Mouse (Mus musculus) cerebellum, postnatal 10 days (tissue): ENCODE results near the gene Arhgef12.
"Not testable (repeated sequence)": the region's sequence is repeated elsewhere in the genome, so short reads cannot be mapped to it uniquely, and the experiment has no call there.

ENCODE experiments used
- DNase-seq, 2 experiments: peaks; one replicate each; pipeline ENCODE4 v3.0.0; 2021; ENCODE audit warnings: mixed read lengths in 2 of 2

Gene Arhgef12

DNA sequence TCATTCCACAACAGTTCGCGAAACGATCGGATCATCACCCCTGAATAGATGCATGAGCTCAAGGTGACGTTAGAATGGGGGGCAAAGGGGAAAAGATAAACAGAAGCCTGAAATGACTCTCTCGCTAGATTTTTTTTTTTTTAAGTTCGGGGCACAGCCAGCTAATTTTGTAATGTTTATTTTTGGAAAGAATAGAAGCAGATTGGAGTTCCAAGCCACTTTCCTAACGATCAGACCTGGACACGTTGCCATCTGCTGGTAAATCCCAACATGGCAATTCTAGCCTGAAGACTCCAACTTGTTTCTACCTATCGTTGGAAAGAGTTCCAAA, at the start of gene Arhgef12:
TSS of gene Arhgef12 (minus strand) at position 53 of the 331 bp plus-strand sequence.
- peak; percentile 70 to 77 for DNase-seq

GRCm38 (mm10) chr9:43155960-43156359, 48.9 kb upstream of the Arhgef12 start:
- no peak for DNase-seq

DNA sequence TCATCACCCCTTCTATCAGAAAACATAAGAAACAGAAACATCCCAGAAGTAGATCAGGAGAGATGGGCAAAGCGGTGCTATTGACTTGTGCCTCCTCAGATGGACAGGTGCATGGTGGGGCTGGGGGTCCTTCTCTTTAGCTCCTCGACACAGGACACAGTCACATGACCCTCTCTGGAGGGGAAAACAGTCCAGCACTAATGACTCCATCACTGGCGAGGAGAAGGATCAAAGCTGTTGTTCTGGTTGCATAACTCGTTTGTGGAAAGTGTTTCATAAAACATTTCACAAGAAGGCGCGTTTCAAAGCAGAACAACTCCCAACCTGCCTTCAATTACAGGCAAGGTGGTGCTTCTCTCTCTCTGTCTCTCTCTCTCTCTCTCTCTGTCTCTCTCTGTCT, 44.7 kb upstream of the Arhgef12 start:
- DNase-seq, result no peak

DNA sequence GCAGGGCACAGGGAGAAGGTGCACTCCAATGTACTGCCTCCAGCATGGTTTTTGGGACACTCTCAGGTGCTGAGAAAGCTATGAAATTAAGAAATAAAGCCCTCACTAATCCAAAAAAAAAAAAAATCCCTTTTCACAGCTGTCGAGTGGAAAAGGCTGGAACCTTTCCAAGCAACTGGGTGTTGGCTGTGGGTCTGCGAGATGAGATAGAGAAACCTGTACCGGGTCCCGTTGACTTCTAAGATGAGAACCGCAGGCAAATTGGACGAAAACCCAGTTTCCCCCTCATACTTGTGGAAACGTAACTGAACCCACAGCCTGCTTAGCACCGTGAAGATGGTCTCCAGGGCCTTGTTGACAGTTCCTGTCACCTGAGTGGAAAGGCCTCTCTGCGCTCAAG, 43.9 kb upstream of the Arhgef12 start:
- DNase-seq, result peak in 1 of 2 experiments; percentile 35

- peak; percentile 75 to 77 for DNase-seq
These were observed 43.0 kb upstream of the Arhgef12 start for GRCm38 (mm10) chr9:43150075-43150474.

DNA sequence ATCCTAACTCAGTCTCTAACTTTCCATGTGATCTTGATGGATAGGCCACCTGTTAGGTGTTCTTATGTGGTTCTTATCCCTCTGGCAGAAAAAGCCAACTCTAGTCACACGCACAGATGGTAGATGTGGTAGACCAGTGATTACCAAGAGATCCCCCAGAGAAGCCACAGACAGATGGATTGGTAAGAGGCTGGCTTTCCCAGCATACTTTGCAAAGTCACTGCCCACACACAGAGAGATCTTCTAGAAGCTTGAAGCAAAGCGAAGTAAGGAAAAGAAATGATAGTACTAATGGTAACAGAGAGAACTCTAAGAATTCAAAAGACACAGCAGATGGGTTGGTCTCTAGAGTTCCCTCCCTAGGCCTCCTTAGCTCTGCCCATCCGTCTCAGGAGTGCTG, 42.5 kb upstream of the Arhgef12 start:
- DNase-seq, result no peak

DNA sequence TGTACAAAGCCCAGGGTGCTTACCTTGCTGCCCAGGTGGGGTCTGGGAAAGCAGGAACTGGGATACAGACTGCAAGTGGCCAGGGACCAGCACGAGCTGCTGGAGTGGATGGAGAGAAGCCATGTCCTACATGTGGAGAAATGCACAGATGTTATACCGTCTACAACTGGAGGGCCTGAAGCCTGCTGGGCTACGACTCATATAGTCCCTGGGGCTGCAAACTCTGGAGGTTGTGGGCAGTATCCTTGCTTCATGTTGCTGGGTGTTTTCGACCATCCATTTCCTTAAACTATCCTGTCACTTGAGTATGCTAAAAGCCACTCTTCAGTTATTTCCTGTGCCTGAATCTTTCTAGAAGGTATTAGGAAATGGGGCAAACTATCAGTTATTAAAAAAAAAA, 38.2 kb upstream of the Arhgef12 start:
- no peak for DNase-seq

GRCm38 (mm10) chr9:43144206-43144810, 37.3 kb upstream of the Arhgef12 start:
- peak in 1 of 2 experiments; percentile 17 for DNase-seq

DNA sequence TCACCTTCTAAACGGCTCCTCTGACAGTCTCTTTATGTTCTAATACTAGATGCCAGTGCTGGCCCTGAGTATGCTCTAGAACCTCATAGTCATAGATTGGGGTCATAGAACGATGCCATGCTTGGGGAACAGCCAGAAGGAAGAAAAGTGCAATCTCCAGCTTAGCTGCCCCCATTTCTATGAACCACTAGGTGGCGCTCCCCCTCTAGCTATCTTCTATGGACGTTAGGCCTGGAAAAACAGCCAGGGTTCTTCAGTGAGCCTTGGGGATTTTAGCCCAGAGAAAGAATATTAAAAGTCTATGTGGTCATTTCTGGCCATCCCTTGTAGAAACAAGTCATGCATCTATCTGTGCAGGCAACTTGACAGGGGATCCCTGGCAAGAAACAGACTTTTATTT, 34.8 kb upstream of the Arhgef12 start:
- DNase-seq, result peak; percentile 87 to 93

DNA sequence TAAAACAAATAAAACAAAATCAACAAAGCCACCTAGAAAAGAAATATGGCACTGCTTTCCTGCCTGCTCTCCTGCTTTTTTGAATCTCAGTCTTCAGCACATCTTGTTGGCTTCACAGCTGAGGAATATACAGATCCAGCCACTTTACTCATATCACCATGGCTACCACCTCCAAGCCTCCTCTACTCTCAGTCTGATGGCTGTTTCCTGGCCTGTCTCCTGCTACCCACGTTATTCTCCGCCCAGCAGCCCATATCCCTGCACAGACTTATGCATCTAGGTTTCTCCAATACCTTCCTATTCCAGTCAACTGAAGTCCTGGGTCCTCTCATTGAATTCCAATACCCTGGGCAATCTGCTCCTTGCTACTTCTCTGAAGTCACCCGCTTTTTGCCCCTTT, 26.5 kb upstream of the Arhgef12 start:
- DNase-seq, result no peak

DNA sequence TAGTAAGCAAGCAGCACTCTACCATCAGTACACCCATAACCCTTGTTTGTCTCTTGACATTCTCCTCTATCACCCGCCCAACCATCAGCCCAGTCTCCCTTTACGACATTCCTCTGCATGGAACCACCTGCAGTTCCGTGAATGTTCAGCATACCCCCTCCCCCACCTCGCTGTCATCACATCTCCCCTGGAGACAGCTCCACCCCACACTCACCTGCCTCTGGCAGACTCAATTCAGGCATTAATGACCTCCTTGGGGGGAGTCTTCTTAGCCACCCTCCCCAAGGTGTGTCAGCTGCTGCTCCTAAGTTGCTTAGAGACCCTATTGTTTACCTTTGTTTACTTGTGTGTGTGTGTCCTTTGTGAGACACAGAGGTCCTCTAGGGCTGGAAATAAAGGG, 25.3 kb upstream of the Arhgef12 start:
- no peak for DNase-seq

DNA sequence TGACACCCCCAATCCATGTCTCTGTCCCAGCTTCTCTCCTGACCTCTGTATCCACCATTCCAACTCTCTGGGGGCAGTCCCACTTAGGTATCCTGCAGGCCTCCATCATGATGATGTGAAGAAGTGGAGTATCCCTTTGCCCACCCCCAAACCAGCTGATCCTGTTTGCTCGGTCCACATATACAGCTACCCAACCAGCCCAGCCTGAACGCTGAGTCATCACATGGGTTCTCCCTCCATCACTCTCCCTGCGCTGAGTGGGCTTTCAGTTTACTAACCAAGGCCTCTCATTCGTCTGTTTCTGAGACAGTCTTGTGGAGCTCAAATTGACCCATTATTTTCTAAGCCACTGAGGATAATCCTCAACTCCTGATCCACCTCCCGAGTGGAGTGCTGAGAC, 24.9 kb upstream of the Arhgef12 start:
- no peak for DNase-seq

DNA sequence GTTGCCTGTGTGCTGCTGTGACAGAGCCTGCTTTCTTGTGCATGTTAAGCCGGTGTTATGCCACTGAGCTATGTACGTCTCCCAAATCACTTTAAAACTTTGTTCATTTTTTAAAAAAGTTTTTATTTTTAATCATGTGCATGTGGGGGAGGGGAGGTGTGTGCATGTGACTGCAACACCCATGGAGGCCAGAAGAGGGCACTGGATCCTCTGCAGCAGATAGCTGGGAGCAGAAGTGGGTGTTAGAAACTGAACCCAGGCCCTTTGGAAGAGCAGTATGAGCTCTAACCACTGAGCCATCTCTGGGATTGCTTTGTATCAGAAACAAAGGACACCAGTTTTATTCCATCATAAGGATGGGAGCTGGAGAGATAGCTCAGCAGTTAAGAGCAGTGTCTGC, 23.6 kb upstream of the Arhgef12 start:
- DNase-seq, result peak in 1 of 2 experiments; percentile 15

- DNase-seq, result peak; percentile 39 to 52
These were observed 20.2 kb upstream of the Arhgef12 start for GRCm38 (mm10) chr9:43127101-43127787.

DNA sequence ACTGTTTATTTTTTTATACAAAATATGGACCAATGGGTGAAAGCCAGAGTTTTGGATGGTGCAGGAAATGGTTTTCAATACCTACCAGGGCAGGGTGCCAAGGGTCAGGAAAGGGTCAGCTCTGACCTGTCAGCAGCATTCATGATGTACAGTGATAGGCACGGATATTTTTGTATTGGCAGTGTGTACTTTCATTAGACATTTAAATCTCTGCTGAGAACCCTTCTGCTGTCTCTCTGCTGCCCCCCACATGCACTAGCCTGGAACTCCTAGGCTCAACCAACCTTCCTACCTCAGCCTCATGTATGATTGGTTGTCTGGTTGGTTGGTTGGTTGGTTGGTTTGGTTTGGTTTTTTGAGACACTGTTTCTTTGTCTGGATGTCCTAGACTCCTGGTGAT, 15.3 kb upstream of the Arhgef12 start:
- peak in 1 of 2 experiments; percentile 28 for DNase-seq

DNA sequence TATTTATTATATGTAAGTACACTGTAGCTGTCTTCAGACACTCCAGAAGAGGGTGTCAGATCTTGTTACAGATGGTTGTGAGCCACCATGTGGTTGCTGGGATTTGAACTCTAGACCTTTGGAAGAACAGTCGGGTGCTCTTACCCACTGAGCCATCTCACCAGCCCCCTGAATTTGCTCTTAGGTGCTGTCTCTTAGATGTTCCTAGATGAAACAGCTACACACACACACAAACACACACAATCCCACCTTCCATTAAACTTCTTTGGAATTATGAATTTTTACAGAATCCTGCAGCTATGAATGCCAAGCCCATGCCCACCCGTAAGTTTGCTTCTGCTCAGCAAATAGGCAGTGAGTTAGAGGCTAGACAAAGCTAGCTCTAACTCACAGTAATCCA, 14.9 kb upstream of the Arhgef12 start:
- not testable (repeated sequence) for DNase-seq

- DNase-seq, result no peak
These were observed 9.9 kb upstream of the Arhgef12 start for GRCm38 (mm10) chr9:43116997-43117336.

- peak; percentile 86 for DNase-seq
These were observed 9.3 kb upstream of the Arhgef12 start, which contains the start of gene Tmem136 for GRCm38 (mm10) chr9:43116134-43116996. Tmem136 (minus strand) TSS chr9:43116570.

GRCm38 (mm10) chr9:43115431-43116133, 8.5 kb upstream of the Arhgef12 start:
- DNase-seq, result peak in 1 of 2 experiments; percentile 21

GRCm38 (mm10) chr9:43114833-43115232, 7.8 kb upstream of the Arhgef12 start:
- DNase-seq, result no peak

DNA sequence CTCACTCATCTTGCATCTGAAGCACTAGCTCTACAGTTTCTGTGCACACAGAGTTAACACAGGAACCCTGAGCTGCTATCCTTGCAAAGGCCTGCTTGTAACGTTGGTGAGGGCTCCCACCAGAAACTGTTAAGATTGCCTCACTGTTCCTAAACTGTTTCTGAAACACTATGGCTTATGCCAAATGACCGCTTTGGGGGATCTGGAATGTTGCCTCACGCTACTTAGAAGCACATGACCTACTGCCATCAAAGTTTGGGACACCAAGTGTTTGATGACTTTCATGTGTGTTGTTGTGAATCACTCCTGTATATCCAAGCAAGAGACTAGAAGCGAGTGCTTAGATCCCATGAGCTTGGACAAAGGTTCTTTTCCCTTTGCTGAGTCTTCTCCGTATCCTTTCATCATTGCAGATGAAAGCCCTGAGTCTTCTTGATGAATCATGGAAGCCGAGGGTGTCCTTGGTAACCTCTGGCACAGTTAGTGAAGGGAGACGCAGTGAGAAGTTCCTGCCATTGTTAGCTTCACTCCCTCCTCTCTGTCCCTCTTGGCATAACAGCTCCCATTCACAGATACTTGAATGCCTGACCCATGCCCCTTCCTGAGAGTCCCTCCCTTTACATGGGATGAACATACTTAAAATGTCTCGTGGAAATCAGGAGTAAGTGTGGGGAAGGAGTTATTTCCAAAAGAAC, 3.4 kb upstream of the Arhgef12 start:
- no peak for DNase-seq

DNA sequence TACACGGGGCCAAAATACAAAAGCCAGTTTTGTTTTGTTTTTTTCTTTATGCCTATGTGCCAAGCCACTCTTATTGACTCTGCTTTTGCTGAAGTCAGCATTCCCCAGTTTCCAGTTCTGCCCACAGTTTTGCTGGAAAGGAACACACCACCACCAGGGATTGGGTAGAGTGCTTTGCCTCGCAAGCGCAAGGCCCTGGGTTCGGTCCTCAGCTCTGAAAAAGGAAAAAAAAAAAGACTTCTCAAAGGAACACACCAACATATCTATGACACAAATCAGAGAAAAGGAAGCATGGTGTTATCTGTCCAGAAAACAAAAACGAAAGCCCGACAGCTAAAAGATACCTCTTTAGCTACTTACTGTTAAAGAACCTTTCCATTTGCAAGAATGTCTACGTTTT, 2.1 kb upstream of the Arhgef12 start:
- no peak for DNase-seq

DNA sequence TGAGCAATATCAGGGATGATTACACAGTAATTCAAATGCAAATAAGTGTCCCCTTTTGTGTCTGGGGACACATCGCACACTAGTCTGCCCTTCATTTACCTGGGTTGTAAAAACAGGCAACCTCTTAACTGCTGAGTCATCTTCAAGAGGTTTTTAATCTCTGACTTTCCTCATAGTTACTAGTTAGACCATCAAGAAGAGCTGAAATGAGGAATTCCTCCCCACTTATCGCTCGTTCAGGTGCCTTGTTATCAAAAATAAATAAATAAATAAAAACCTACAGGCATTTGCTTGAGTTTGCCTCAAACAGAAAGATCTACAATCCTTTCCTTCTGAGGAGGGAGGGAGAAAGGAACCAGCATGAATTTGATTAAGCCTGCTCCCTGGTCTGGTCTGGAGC, 1.7 kb upstream of the Arhgef12 start:
- no peak for DNase-seq
